Mouse (Mus musculus): Measurements from ENCODE around the gene Ckmt1.
"Not testable (repeated sequence)": the region's sequence is repeated elsewhere in the genome, so short reads cannot be mapped to it uniquely, and the experiment has no call there.

The Ckmt1 gene

DNA sequence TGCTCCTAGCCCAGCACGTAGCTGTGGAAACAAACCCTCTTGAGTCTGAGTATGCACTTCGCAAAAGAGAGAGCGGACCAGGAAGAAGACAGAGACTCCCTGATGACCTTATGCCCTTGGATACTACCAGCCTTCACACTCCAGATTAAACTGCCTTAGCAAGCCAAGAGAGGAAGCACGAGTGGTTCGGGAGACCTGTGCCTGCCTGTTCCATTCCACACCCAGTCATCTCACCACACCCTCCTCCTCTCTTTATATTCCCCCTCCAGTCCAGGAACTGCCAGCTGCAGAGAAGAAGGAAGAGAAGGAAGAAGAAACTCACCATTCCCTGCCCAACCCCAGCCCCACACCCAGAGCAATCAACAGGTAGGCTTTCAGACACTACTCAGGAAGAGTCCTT, at the start of gene Ckmt1:
TSS of gene Ckmt1 (plus strand) at position 221 of the 400 bp plus-strand sequence.
- DNase-seq (ENCODE audit: low spot score), result no peak

DNA sequence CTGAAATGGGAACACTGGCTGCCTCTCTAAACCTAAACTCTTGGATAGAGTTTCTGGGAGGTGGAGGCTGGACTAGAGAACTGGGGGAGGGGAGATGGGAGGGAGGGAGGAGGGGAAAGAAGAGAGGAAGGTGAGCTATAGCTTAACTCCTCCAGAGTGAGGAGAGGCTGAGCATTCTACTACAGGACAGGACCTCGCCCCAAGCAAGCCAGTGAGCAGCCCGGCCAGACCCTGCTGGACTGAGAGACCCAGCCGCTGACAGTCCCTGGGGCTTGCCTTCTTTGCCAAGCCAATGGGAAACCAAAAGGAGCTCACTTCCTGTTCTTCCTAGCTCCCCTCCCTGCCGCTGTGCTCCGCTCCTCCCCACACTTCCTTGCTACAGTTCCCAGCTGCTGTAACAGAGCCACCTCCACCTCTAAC, 48.5 kb upstream of the Ckmt1 start:
- DNase-seq (ENCODE audit: low spot score), result no peak

DNA sequence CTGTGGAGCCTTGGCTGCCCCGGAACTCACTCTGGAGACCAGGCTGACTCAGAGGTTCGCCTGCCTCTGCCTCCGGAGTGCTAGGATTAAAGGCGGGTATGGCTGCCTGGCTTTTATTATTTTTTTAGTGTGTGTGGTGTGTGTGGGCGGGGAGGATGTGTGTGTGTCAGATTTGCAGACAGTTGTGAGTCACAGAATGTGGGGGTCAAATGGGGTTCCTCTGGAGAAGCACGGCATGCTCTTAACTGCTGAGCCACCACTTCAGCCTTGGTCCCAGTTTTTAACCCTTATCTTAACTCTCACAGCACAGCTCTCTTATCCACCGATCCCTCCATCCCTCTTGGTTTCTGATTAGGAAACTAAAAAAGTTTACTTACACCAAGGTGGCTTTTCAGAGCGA, 41.2 kb upstream of the Ckmt1 start:
- DNase-seq (ENCODE audit: low spot score), result no peak

- DNase-seq (ENCODE audit: low spot score), result no peak
These were observed 34.5 kb upstream of the Ckmt1 start for GRCm38 (mm10) chr2:121323041-121323440.

DNA sequence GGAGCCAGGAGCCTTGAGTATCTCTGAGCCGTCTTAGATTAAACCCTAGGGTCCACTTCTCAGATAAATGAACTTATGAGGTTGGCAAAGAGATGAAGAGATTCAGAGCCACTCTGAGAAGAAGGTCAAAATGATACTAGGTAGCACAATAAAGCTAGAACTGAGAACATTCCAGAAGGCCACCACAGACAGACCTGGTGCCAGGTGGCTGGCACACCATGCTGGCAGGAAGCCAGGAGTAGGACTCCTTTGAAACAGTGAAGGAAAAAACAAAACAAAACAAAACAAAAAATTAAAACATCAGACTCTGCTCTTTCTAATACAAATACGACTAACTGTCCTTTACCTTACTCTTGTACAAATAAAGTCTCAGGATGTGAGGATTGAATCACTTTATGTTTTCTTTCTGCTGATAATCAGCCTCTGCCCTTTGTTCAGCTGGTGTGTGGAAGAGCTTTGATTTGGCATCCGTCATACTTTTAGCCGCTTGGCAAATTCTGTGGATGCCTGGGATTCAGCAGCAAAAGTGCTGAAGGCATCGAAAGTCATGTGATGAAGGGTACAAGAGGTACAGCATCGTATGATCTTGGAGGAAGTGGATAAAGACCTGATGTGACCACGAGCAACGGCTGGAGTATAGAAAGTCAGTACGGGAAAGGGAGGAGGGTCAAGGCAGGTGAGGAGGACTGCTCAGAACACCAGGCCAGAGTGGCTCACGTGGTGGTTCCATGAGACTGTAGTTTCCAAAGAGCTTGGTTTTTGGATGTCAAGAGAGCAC, 33.6 kb upstream of the Ckmt1 start:
- no peak for DNase-seq (ENCODE audit: low spot score)

GRCm38 (mm10) chr2:121329492-121329891, 28.0 kb upstream of the Ckmt1 start:
- no peak for DNase-seq (ENCODE audit: low spot score)

DNA sequence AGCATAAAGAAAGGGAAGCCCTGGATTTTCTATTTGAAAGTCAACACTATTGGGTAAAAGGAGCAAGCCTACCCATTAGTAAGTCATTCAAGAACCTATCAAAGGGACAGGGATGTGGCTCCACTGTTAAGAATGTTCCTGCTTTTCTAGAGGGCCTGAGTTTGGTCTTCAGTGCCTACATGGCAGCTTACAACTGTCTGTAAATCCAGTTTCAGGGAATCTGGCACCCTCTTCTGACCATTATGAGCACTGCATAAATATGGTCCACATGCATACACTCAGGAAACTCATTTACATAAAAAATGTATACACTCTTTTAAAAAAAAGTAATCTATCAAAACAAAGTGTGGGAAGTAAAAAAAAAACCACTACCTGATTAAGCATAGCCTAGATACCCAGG, 18.5 kb upstream of the Ckmt1 start:
- no peak for DNase-seq (ENCODE audit: low spot score)

DNA sequence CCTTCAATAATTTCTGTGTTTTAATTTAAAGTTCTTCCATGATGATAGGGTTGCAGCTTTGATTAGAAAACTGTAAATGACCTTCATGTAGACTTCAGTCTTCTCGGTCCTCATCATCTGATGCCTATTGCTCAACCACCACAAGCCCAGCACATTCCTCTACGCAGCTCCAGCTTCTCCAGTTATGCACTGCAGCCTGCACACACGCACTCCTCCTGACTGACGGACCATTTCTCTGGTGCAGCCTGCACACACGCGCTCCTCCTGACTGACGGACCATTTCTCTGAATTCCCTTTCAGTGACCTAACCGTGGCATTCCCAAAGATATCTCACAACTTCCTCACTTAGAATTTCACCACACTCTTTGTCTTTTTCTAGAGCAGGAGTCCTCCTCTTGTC, 4.4 kb upstream of the Ckmt1 start:
- no peak for DNase-seq (ENCODE audit: low spot score)

DNA sequence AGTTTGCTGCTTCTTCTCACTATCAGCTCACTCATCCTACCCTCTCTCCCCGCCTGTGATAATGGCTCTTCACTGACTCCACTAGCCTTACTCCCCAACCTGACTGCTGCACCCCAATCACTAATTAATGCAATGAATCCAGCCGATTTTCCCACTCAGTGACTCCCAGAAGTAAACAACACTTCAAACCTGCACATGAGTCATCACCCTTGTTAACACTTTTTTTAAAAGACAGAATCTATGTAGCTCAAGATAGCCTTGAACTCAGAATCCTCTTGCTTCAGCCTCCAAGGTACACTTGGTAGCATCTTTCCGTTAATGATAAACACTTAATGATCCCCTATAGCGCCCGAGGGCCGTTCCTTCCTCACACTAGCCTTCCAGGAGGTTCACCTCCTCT, 3.1 kb upstream of the Ckmt1 start:
- no peak for DNase-seq (ENCODE audit: low spot score)

- peak; percentile 98 for DNase-seq (ENCODE audit: low spot score)
These were observed 2.5 kb upstream of the Ckmt1 start, which contains the start of gene Ppip5k1 for GRCm38 (mm10) chr2:121354820-121355592. TSS of gene Ppip5k1 (minus strand) at chr2:121355396.

DNA sequence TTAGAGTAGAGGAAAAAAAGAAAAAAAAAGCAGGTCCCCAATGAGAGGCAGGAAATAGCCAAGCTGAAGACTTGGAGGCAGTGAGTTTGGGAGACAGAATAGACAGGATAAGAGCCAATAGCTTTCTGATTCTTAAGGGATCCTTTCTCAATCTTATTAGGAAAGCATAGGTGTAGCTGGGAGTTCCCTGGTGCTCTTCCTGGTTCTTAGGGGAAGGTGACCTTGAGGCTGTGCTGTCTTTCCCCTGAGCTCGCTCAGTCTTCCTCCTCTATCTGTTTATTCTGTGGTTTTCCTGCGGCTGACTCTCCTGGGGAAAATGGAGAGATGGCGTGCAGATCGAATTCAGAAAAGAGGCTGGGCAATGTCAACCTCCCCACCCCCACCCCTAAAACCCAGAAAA, 447 bp downstream of the Ckmt1 start:
- DNase-seq (ENCODE audit: low spot score), result no peak

DNA sequence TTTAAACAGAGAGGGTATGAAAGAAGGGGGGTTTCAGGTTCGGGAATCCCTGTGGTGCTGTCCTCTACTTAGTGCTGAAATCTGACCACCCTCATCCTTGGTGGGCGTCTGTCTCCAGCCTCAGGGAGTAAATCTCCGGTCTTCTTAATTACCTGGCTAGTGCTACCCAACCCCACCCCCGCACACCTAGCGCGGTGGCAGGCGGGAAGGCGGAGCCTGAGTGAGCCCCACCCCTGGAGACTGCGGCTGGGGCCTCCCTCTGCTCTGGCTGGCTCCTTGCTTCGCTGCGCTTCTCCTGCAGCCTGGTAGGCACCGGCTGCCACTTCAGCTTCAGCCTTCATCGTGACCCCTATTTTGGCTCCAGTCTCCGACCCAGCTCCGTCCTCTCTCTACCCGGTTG, 867 bp downstream of the Ckmt1 start:
- no peak for DNase-seq (ENCODE audit: low spot score)

- DNase-seq (ENCODE audit: low spot score), result no peak
These were observed 1.9 kb downstream of the Ckmt1 start for GRCm38 (mm10) chr2:121359461-121359860.

GRCm38 (mm10) chr2:121363656-121364055, 6.1 kb downstream of the Ckmt1 start:
- no peak for DNase-seq (ENCODE audit: low spot score)

DNA sequence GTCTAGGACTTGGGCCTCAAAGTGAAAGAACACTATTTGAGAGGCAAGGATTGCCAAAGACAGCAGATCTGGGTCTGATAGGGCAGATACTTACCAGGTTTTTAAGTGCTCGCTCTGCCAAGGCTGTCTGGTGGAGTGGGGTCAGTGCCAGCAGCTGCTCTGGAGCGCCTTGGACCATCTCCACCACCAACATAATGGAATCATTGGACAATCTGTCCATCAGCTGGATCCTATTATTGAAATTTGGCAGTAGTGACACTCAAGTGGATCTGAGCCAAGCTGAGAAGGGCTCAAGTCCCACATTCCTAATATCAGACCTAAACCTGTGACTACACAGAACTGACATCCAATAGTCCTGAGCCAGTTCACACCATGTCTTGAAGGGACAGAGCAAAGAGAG, 11.3 kb downstream of the Ckmt1 start:
- no peak for DNase-seq (ENCODE audit: low spot score)

GRCm38 (mm10) chr2:121370921-121371320, 13.4 kb downstream of the Ckmt1 start:
- DNase-seq (ENCODE audit: low spot score), result no peak

DNA sequence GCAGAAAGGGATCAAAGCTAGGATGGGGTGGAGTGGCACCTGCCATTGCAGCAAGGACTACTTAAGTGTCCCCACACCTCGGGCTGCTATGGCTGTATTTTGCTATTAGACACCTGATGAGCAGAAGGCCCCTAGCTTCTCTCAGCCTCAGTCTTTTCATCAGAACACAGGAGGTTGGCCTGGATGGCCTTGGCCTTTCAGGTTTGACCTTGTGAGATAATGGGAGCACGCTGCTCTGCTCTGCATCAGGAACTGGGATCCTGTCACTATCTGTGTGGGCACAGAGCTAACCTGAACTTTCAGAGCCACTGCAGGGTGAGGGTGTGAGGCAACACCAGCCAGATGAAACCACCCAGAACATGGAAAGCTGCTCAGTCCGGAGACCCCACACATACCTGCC, 14.8 kb downstream of the Ckmt1 start:
- no peak for DNase-seq (ENCODE audit: low spot score)

DNA sequence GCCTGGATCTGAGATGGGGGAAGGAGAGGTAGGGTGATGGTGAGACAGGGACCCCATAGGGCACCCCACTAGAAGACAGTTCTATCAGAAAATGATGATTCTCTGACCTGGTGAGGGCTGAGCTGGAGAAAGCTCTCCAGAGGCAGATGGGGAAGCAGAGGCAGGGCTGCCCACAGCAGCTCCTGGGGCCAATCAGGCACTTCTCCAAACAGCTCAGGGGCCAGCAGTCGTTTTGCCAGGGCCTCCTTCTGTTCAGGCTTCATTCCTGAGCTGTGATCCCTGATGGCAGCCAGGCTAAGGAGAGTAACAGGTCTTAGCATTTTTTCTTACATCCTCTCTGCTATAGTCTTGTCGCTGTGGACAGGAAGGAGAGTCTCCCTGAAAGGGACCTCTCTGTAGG, 17.3 kb downstream of the Ckmt1 start:
- no peak for DNase-seq (ENCODE audit: low spot score)

DNA sequence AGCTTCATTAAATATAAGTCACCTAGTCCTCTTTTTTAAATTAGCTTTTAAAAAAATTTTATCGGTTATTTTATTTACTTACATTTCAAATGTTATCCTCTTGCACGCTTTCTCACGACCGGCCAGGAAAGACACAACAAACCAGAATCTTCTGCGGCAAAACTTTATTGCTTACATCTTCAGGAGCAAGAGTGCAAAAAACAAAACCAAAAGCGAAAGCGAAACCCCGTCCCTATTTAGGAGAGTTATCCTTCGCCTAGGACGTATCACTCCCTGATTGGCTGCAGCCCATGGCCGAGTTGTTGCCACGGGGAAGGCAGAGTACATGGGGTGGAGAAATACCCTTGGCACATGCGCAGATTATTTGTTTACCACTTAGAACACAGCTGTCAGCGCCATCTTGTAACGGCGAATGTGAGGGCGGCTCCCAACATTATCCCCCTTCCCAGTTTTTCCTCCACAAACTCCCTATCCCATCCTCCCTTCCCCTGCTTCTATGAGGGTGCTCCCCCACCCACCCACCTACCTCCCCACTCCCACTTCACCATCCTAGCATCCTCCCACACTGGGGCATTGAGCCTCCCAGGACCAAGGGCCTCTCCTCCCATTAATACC, 29.6 kb downstream of the Ckmt1 start, which contains the start of gene Strc:
TSS of gene Strc (minus strand) at position 208 of the 615 bp plus-strand sequence.
- DNase-seq (ENCODE audit: low spot score), result not testable (repeated sequence)

GRCm38 (mm10) chr2:121396624-121397023, 39.1 kb downstream of the Ckmt1 start:
- peak; percentile 36 for DNase-seq (ENCODE audit: low spot score)

DNA sequence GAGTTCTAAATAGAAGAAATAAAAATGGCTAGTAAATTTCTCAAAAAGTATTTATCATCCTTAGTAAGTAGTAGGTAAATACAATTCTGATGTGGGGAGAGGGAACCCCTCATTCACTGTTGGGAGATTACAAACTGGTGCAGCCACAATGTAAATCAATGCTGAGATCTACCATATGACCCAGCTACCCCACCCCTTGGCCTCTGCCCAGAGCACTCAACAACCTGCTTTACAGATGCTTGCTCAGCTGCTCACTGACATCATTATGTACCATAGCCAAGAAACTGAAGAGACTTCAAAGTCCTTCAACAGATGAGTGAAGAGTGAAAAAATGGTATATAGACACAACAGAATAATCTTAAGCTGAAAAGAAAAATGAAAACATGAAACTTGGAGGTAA, 45.8 kb downstream of the Ckmt1 start:
- no peak for DNase-seq (ENCODE audit: low spot score)

GRCm38 (mm10) chr2:121408160-121408559, 50.6 kb downstream of the Ckmt1 start:
- no peak for DNase-seq (ENCODE audit: low spot score)

DNA sequence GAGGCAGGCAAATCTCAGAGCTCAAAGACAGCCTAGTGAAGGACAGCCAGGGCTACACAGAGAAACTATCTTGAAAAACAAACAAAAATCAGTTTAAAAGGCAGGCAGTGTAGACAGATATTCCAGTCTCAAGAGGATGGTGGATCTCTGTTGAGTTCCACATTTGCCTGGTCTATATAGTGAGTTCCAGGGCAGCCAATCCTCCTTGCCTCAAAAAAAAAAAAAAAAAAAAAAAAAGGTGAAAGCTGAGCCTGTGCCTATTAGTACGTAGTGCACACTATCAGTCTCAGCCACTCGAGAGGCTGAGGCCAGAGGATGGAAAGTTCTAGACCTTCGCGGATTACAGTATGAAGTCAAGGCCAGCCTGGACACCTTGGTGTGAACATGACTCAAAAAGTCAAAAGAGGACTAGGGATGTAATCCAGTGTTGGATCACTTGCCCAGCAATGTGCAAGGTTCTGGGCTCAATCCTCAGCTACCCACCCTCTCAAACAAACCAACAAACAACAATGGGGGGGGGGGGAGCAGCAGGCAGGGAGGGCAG, 55.4 kb downstream of the Ckmt1 start:
- DNase-seq (ENCODE audit: low spot score), result peak; percentile 42
